ENCODE assay signal across 19 mouse cellular contexts in genomic region chr11:89635740-89636139, GRCm38 (mm10).
"Had no signal": no experiment of that assay in that cellular context is flagged by ENCODE, and none has a peak within 500 bp of the region (broad histone marks: within the 10 kb centered on the region; RNA-seq: fewer than 3 reads in every experiment).

No protein-coding gene starts in this region.

- H3K4me3 ChIP-seq: midbrain, embryonic 10.5 days; midbrain, embryonic 12.5 days; myocyte; neural tube, embryonic 13.5 days; neural tube, embryonic 15.5 days had no signal

- H3K9ac ChIP-seq: lung, embryonic 14.5 days; midbrain, embryonic 12.5 days; neural tube, embryonic 13.5 days; neural tube, embryonic 15.5 days had no signal

- ATAC-seq: midbrain, embryonic 16.5 days had no signal

- DNase-seq: lung, adult 18-20 months; lung, embryonic 14.5 days; lung, postnatal 10 days; lung, postnatal 4 days; midbrain, embryonic 14.5 days; retina, postnatal 1 day; right cerebral cortex, adult 18-20 months; right cerebral cortex, postnatal 25 days; right cerebral cortex, postnatal 4 days; spleen, adult 18-20 months; thymus, adult 18-20 months; thymus, postnatal 14 days; thymus, postnatal 36 days had no signal

- H3K4me1 ChIP-seq: neural tube, embryonic 13.5 days; neural tube, embryonic 15.5 days had no signal

- H3K9me3 ChIP-seq: midbrain, embryonic 10.5 days; midbrain, embryonic 12.5 days; neural tube, embryonic 13.5 days; neural tube, embryonic 15.5 days had no signal

- H3K36me3 ChIP-seq: midbrain, embryonic 10.5 days; midbrain, embryonic 12.5 days; neural tube, embryonic 13.5 days; neural tube, embryonic 15.5 days had no signal

- H3K4me2 ChIP-seq: lung, embryonic 14.5 days; midbrain, embryonic 12.5 days; neural tube, embryonic 13.5 days; neural tube, embryonic 15.5 days had no signal

- H3K27me3 ChIP-seq: midbrain, embryonic 12.5 days; neural tube, embryonic 13.5 days; neural tube, embryonic 15.5 days had no signal

- H3K27ac ChIP-seq: midbrain, embryonic 10.5 days; midbrain, embryonic 12.5 days; neural tube, embryonic 13.5 days; neural tube, embryonic 15.5 days had no signal
